Mouse (Mus musculus) C2C12 (cell line): ENCODE measurements around the gene Mogat2. TPM values are rescaled to one million over a fixed set of nuclear protein-coding genes. Genes with fewer than 3 reads are reported as not detected.

ENCODE experiments used
- H3K27me3 ChIP-seq: one replicate; pipeline ENCODE4 v1.6.1; 2011; ENCODE audit not compliant: control insufficient read depth, insufficient read depth, insufficient read length
- H3K36me3 ChIP-seq: one replicate; pipeline ENCODE4 v1.6.1; 2011; ENCODE audit not compliant: control insufficient read depth, insufficient read depth
- H3K4me3 ChIP-seq: one replicate; pipeline ENCODE4 v1.5.1; 2011; ENCODE audit warnings: mild to moderate bottlenecking, control low read depth; ENCODE audit not compliant: poor library complexity, insufficient read depth, severe bottlenecking
- H3K79me2 ChIP-seq: one replicate; pipeline ENCODE4 v1.6.1; 2011; ENCODE audit not compliant: control insufficient read depth, insufficient read depth
- H3K79me3 ChIP-seq: one replicate; pipeline ENCODE4 v1.6.1; 2011; ENCODE audit warnings: low read depth, control low read depth
- H3ac ChIP-seq: one replicate; pipeline ENCODE3; 2011; ENCODE audit warnings: low read depth; ENCODE audit not compliant: control insufficient read depth, insufficient read length
- CEBPB ChIP-seq: IDR thresholded peaks from one replicate; pipeline ENCODE4 v1.6.1; 2011; ENCODE audit warnings: low read depth, mild to moderate bottlenecking, control low read depth, moderate library complexity
- CTCF ChIP-seq: IDR thresholded peaks from one replicate; pipeline ENCODE4 v1.5.1; 2011; ENCODE audit not compliant: control insufficient read depth, insufficient read depth, insufficient read length
- FOSL1 ChIP-seq: IDR thresholded peaks from one replicate; pipeline ENCODE4 v1.8.0; 2011; ENCODE audit warnings: mild to moderate bottlenecking, low read length; ENCODE audit not compliant: poor library complexity, insufficient read depth, severe bottlenecking
- MAX ChIP-seq: IDR thresholded peaks from one replicate; pipeline ENCODE4 v1.6.1; 2011; ENCODE audit warnings: mild to moderate bottlenecking, control low read depth
- MYOD1 ChIP-seq: IDR thresholded peaks from one replicate; pipeline ENCODE4 v1.6.1; 2011; ENCODE audit warnings: low read depth; ENCODE audit not compliant: control insufficient read depth, insufficient read length
- MYOG ChIP-seq: IDR thresholded peaks from one replicate; pipeline ENCODE4 v1.6.1; 2011; ENCODE audit not compliant: control insufficient read depth, insufficient read length; ENCODE audit errors: extremely low read depth
- USF1 ChIP-seq: IDR thresholded peaks from one replicate; pipeline ENCODE4 v1.6.1; 2011; ENCODE audit warnings: low read depth, mild to moderate bottlenecking, control low read depth, moderate library complexity
- polyA plus RNA-seq: library from polyadenylated mRNA; unstranded; fragments of >200 nt; fragmentation: generic; extraction: Trizol; gene quantifications from one replicate; pipeline ENCODE4 v1.2.1, GENCODE M21; 2012; ENCODE audit warnings: missing spikeins

Mogat2 gene
- polyA plus RNA-seq, 1 experiment = 0.77 TPM

DNA sequence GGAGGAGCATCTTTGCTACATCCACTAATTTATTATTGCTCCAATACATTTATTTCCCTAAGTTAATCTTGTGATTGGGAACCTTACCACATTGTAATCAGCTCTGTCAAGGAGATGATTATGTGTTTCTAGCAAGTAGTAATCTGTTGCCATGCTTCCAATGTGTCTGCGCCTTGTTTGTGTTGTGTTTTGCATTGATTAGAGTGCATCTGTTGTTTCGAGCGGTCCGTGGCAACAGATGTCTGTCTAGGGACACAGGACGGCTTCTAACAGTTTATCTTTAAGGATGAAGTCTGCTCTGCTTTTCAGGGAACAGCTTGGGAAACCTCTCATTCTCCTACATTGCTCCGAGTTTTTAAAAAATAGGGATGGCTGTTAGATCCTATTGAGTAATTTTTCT lies 36.7 kb upstream of the Mogat2 start:
- H3K27me3 ChIP-seq = no peaks in the 10 kb centered on the region
- H3K79me3 ChIP-seq = peaks cover 31% of the 10 kb centered on the region
- H3K4me3 ChIP-seq = no peak overlapping the region
- no peak for TF ChIP-seq MYOG
- no peak for TF ChIP-seq FOSL1
- no peak overlapping the region for H3ac ChIP-seq
- H3K36me3 ChIP-seq = no peaks in the 10 kb centered on the region
- H3K79me2 ChIP-seq = peaks cover 98% of the 10 kb centered on the region

DNA sequence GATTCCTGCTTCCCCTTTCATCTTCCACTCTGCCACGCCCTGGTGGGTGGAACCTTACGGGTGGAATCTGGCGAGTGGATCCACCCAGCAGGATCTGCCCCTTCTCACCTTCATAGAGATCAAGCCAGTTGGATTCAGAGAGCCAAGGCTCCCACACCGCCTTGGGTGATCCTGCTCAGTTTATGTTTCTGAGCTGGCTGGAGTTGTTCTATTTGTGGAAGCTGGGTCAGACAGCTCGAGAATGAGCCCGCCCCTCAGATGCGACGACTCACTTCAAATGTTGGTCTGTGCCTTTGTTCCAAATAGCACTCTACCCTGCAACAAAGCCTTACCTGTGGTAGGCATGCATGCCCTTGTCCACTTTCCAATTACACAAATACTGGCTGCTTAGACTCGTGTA lies 33.2 kb upstream of the Mogat2 start:
- Histone ChIP-seq H3ac (no peak overlapping the region), H3K4me3 (no peak overlapping the region), H3K79me2 (peaks cover 80% of the 10 kb centered on the region), H3K79me3 (peaks cover 32% of the 10 kb centered on the region), H3K36me3 (no peaks in the 10 kb centered on the region), H3K27me3 (no peaks in the 10 kb centered on the region)
- TF ChIP-seq FOSL1 = no peak
- TF ChIP-seq CEBPB = no peak
- TF ChIP-seq MYOG = no peak
- no peak for TF ChIP-seq MYOD1
- no peak for TF ChIP-seq USF1
- TF ChIP-seq CTCF = no peak
- TF ChIP-seq MAX = no peak

DNA sequence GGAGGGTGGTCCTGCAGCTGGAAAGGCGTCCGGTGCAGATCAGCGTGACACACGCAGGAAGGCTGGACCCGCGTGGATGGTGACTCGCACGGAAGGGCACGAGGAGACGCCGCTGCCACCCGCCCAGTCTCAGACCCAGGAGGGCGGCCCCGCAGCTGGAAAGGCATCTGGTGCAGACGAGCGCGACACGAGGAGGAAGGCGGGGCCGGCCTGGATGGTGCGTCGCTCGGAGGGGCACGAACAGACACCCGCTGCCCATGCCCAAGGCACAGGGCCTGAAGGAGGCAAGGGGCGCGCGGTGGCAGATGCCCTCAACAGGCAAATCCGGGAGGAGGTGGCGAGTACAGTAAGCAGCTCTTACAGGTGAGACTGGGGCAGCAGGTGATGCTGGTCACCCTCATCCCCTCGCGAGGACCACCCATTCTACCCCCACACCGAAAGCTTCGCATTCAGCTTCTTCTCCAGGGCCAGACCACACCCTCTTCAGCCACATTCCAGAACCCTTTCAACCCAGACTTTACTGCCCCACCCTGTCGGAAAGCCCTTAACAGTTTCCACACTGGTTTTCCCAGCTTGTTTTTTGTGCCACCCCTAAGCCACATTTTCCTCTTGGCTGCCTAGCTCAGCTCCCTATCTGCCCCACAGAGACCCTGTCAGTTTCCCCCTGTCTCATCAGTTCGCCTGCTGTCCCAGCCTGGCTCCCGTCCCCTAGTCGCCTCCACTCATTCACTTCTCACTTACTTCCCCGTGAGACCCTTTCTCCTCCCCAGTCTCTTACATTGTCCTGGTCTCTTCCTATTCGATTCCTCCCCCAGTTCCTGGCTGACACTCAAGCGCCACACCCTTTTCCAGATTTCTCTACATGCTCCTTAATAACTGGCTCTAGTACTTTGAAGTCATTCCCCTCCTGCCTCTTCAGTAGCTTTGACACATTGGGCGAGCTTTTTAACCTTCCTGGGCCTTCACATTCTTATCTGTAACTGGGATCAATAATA lies 30.8 kb upstream of the Mogat2 start:
- Histone ChIP-seq H3ac (peak overlapping the region; percentile 58), H3K4me3 (peak overlapping the region; percentile 43), H3K36me3 (no peaks in the 10 kb centered on the region), H3K79me3 (peaks cover 21% of the 10 kb centered on the region), H3K27me3 (no peaks in the 10 kb centered on the region), H3K79me2 (peaks cover 58% of the 10 kb centered on the region)
- TF ChIP-seq USF1 = no peak
- no peak for TF ChIP-seq CTCF
- TF ChIP-seq MYOG = no peak
- TF ChIP-seq FOSL1 = no peak
- TF ChIP-seq MAX = no peak
- TF ChIP-seq MYOD1 = no peak
- no peak for TF ChIP-seq CEBPB

DNA sequence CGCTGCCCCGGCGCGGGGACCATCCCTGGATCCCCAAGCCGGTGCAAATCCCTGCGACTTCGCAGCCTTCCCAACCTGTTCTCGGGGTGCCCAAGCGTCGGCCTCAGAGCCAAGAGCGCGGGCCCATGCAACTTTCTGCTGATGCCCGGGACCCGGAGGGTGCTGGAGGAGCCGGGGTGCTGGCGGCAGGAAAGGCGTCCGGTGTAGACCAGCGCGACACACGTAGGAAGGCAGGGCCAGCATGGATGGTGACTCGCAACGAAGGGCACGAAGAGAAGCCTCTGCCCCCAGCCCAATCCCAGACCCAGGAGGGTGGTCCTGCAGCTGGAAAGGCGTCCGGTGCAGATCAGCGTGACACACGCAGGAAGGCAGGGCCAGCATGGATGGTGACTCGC lies 30.1 kb upstream of the Mogat2 start:
- peaks cover 18% of the 10 kb centered on the region for H3K79me3 ChIP-seq
- H3K27me3 ChIP-seq = no peaks in the 10 kb centered on the region
- H3K36me3 ChIP-seq = no peaks in the 10 kb centered on the region
- H3K4me3 ChIP-seq = peak overlapping the region; percentile 43
- peak overlapping the region; percentile 64 for H3ac ChIP-seq
- H3K79me2 ChIP-seq = peaks cover 51% of the 10 kb centered on the region
- TF ChIP-seq MYOG = no peak
- TF ChIP-seq CTCF = no peak
- no peak for TF ChIP-seq USF1
- TF ChIP-seq MYOD1 = no peak
- no peak for TF ChIP-seq FOSL1
- no peak for TF ChIP-seq MAX
- no peak for TF ChIP-seq CEBPB

GRCm38 (mm10) chr7:99267897-99268505 lies 29.6 kb upstream of the Mogat2 start:
- Histone ChIP-seq H3K36me3 (no peaks in the 10 kb centered on the region), H3K79me3 (peaks cover 18% of the 10 kb centered on the region), H3K4me3 (peak overlapping the region; percentile 43), H3K79me2 (peaks cover 46% of the 10 kb centered on the region), H3K27me3 (no peaks in the 10 kb centered on the region), H3ac (peak overlapping the region; percentile 64)
- TF ChIP-seq FOSL1 (no peak), MAX (no peak), MYOG (no peak), CTCF (no peak), CEBPB (no peak), USF1 (no peak), MYOD1 (no peak)
